Mouse (Mus musculus) lung, embryonic 14.5 days (tissue): ENCODE results near the gene Helz. TPM values are rescaled to one million over a fixed set of nuclear protein-coding genes. Genes with fewer than 3 reads are reported as not detected.
"Not testable (repeated sequence)": the region's sequence is repeated elsewhere in the genome, so short reads cannot be mapped to it uniquely, and the experiment has no call there.

Source experiments
- ATAC-seq: fragments of 200-750 bp; cut with Nextera tagmentation; 2 replicates; pipeline ENCODE4 v1.8.0; 2017; ENCODE audit warnings: mild to moderate bottlenecking, moderate TSS enrichment, moderate library complexity; ENCODE audit not compliant: insufficient read depth
- DNase-seq: peaks from one replicate; pipeline ENCODE4 v3.0.0-alpha.2; 2015
- H3K27ac ChIP-seq: fragments of 300-500 bp; sonication (generic); 2 replicates; pipeline ENCODE4 v1.5.1; 2014; ENCODE audit warnings: low read depth, mild to moderate bottlenecking, moderate library complexity
- H3K27me3 ChIP-seq: fragments of 300-500 bp; sonication (generic); 2 replicates; pipeline ENCODE4 v1.6.1; 2014; ENCODE audit warnings: low read length, control low read depth; ENCODE audit not compliant: insufficient read depth
- H3K36me3 ChIP-seq: fragments of 300-500 bp; sonication (generic); 2 replicates; pipeline ENCODE4 v1.6.1; 2014; ENCODE audit warnings: control low read depth; ENCODE audit not compliant: insufficient read depth
- H3K4me1 ChIP-seq: fragments of 300-500 bp; sonication (generic); 2 replicates; pipeline ENCODE4 v1.6.1; 2014; ENCODE audit warnings: antibody characterized with exemption, control low read depth; ENCODE audit not compliant: insufficient read depth
- H3K4me2 ChIP-seq: fragments of 300-500 bp; sonication (generic); 2 replicates; pipeline ENCODE4 v1.6.1; 2014; ENCODE audit warnings: mild to moderate bottlenecking
- H3K4me3 ChIP-seq: fragments of 300-500 bp; sonication (generic); 2 replicates; pipeline ENCODE4 v1.5.1; 2014; ENCODE audit warnings: low read depth, low read length
- H3K9ac ChIP-seq: fragments of 300-500 bp; sonication (generic); 2 replicates; pipeline ENCODE4 v1.6.1; 2014
- H3K9me3 ChIP-seq: fragments of 300-500 bp; sonication (generic); 2 replicates; pipeline ENCODE4 v1.6.1; 2016; ENCODE audit warnings: low read depth, low read length, control low read depth
- CTCF ChIP-seq: IDR thresholded peaks from 2 replicates; pipeline ENCODE4 v1.5.1; 2016; ENCODE audit warnings: antibody characterized with exemption, low read depth
- WGBS: fragments of 180-500 bp; shearing (Covaris S2); extraction: QIAGEN DNeasy Blood & Tissue Kit; methylation state at CpG from one replicate; pipeline ENCODE4 v1.1.7; 2014; 5-methylcytosine and 5-hydroxymethylcytosine counted together
- polyA plus RNA-seq: library from polyadenylated mRNA; unstranded; fragments of >200 nt; fragmentation: Nextera tagmentation; extraction: Ambion mirVana; gene quantifications from 2 replicates; pipeline ENCODE4 v1.2.1, GENCODE M21; 2014

Gene Helz
- polyA plus RNA-seq, 1 experiment from 2014 or later = 27.4 TPM

GRCm38 (mm10) chr11:107511954-107512353 lies 35.8 kb upstream of the Helz start:
- H3K27ac ChIP-seq, H3K9me3 ChIP-seq, H3K27me3 ChIP-seq, ATAC-seq, H3K36me3 ChIP-seq, H3K9ac ChIP-seq, H3K4me2 ChIP-seq, H3K4me1 ChIP-seq, H3K4me3 ChIP-seq: not testable (repeated sequence)
- TF ChIP-seq CTCF = peak; percentile 90
- WGBS = 40% methylated on average over 5 of the region's 5 CpGs
- DNase-seq = peak; percentile 90

GRCm38 (mm10) chr11:107513047-107513446 lies 34.7 kb upstream of the Helz start:
- no peaks in the 10 kb centered on the region for H3K9me3 ChIP-seq
- H3K27me3 ChIP-seq = no peaks in the 10 kb centered on the region
- no peaks in the 10 kb centered on the region for H3K36me3 ChIP-seq
- H3K4me3 ChIP-seq = no peak overlapping the region
- H3K9ac ChIP-seq = no peak overlapping the region
- TF ChIP-seq CTCF = no peak
- WGBS = 62% methylated on average over 10 of the region's 10 CpGs
- no peak overlapping the region for H3K4me2 ChIP-seq
- H3K27ac ChIP-seq = no peak overlapping the region
- H3K4me1 ChIP-seq = no peaks in the 10 kb centered on the region
- ATAC-seq (no peak), DNase-seq (peak; percentile 55)

GRCm38 (mm10) chr11:107516387-107516786 lies 31.3 kb upstream of the Helz start:
- no peak overlapping the region for H3K4me2 ChIP-seq
- no peak overlapping the region for H3K27ac ChIP-seq
- WGBS = 84% methylated on average over 2 of the region's 2 CpGs

GRCm38 (mm10) chr11:107518645-107519429 lies 28.9 kb upstream of the Helz start:
- H3K4me1 ChIP-seq = no peaks in the 10 kb centered on the region
- no peak for ATAC-seq
- H3K27me3 ChIP-seq = no peaks in the 10 kb centered on the region
- no peak for DNase-seq
- H3K4me3 ChIP-seq = no peak overlapping the region
- WGBS = 56% methylated on average over 5 of the region's 5 CpGs
- H3K27ac ChIP-seq = no peak overlapping the region
- no peak for TF ChIP-seq CTCF
- H3K9me3 ChIP-seq = no peaks in the 10 kb centered on the region
- H3K9ac ChIP-seq = no peak overlapping the region
- H3K4me2 ChIP-seq = no peak overlapping the region
- H3K36me3 ChIP-seq = no peaks in the 10 kb centered on the region

More at GRCm38 (mm10) chr11:107516387-107516786, 31.3 kb upstream of the Helz start:
- H3K36me3 ChIP-seq = no peaks in the 10 kb centered on the region
- H3K4me3 ChIP-seq = no peak overlapping the region
- H3K4me1 ChIP-seq = no peaks in the 10 kb centered on the region
- TF ChIP-seq CTCF = no peak
- H3K27me3 ChIP-seq = no peaks in the 10 kb centered on the region
- H3K9me3 ChIP-seq = no peaks in the 10 kb centered on the region
- ATAC-seq (no peak), DNase-seq (no peak)
- H3K9ac ChIP-seq = no peak overlapping the region

- TF ChIP-seq CTCF = no peak
- H3K4me2 ChIP-seq = no peak overlapping the region
- no peaks in the 10 kb centered on the region for H3K27me3 ChIP-seq
- no peaks in the 10 kb centered on the region for H3K9me3 ChIP-seq
- no peaks in the 10 kb centered on the region for H3K36me3 ChIP-seq
- ATAC-seq (no peak), DNase-seq (no peak)
- WGBS = 53% methylated on average over 1 of the region's 1 CpGs
- H3K4me1 ChIP-seq = no peaks in the 10 kb centered on the region
- no peak overlapping the region for H3K9ac ChIP-seq
- no peak overlapping the region for H3K4me3 ChIP-seq
- H3K27ac ChIP-seq = no peak overlapping the region
Observed at GRCm38 (mm10) chr11:107521153-107521552, 26.6 kb upstream of the Helz start.

- H3K4me3 ChIP-seq = no peak overlapping the region
- no peak overlapping the region for H3K9ac ChIP-seq
- H3K27me3 ChIP-seq = no peaks in the 10 kb centered on the region
- no peak for TF ChIP-seq CTCF
- H3K27ac ChIP-seq = no peak overlapping the region
- ATAC-seq (no peak), DNase-seq (no peak)
- 48% methylated on average over 1 of the region's 1 CpGs for WGBS
- no peaks in the 10 kb centered on the region for H3K9me3 ChIP-seq
- no peaks in the 10 kb centered on the region for H3K36me3 ChIP-seq
- no peak overlapping the region for H3K4me2 ChIP-seq
- no peaks in the 10 kb centered on the region for H3K4me1 ChIP-seq
Observed at GRCm38 (mm10) chr11:107524966-107525365, 22.8 kb upstream of the Helz start.

GRCm38 (mm10) chr11:107527632-107528031 lies 20.1 kb upstream of the Helz start:
- ATAC-seq (no peak), DNase-seq (no peak)
- Histone ChIP-seq H3K9me3 (no peaks in the 10 kb centered on the region), H3K9ac (no peak overlapping the region), H3K4me3 (no peak overlapping the region), H3K4me1 (no peaks in the 10 kb centered on the region), H3K27me3 (no peaks in the 10 kb centered on the region), H3K4me2 (no peak overlapping the region), H3K36me3 (no peaks in the 10 kb centered on the region), H3K27ac (no peak overlapping the region)
- 52% methylated on average over 3 of the region's 3 CpGs for WGBS
- no peak for TF ChIP-seq CTCF
